Mouse (Mus musculus) forebrain, embryonic 14.5 days (tissue): ENCODE results near the gene Cnksr2. TPM values are rescaled to one million over a fixed set of nuclear protein-coding genes. Genes with fewer than 3 reads are reported as not detected.

Experiments
- ATAC-seq: fragments of 200-750 bp; cut with Nextera tagmentation; 2 replicates; pipeline ENCODE4 v1.8.0; 2017; ENCODE audit warnings: mild to moderate bottlenecking, moderate library complexity
- DNase-seq: peaks from one replicate; pipeline ENCODE4 v3.0.0-alpha.2; 2015; ENCODE audit warnings: low spot score
- H3K27ac ChIP-seq: fragments of 300-500 bp; sonication (generic); 2 replicates; pipeline ENCODE4 v1.5.1; 2014; ENCODE audit warnings: low read depth, mild to moderate bottlenecking, control low read depth, low read length, moderate library complexity
- H3K27me3 ChIP-seq: fragments of 300-500 bp; sonication (generic); replicated peaks from 2 replicates; pipeline ENCODE4 v1.6.1; 2014; ENCODE audit warnings: low read length, control low read depth, mixed read lengths; ENCODE audit not compliant: control insufficient read depth, insufficient read depth
- H3K36me3 ChIP-seq: fragments of 300-500 bp; sonication (generic); 2 replicates; pipeline ENCODE4 v1.6.1; 2014; ENCODE audit warnings: low read length, control low read depth; ENCODE audit not compliant: control insufficient read depth, insufficient read depth
- H3K4me1 ChIP-seq: fragments of 300-500 bp; sonication (generic); 2 replicates; pipeline ENCODE4 v1.6.1; 2014; ENCODE audit warnings: antibody characterized with exemption, low read length, control low read depth; ENCODE audit not compliant: control insufficient read depth, insufficient read depth
- H3K4me2 ChIP-seq: fragments of 300-500 bp; sonication (generic); 2 replicates; pipeline ENCODE4 v1.6.1; 2014; ENCODE audit warnings: mild to moderate bottlenecking, control low read depth, low read length
- H3K4me3 ChIP-seq: fragments of 300-500 bp; sonication (generic); 2 replicates; pipeline ENCODE4 v1.5.1; 2014; ENCODE audit warnings: low read depth, low read length, control low read depth
- H3K9ac ChIP-seq: fragments of 300-500 bp; sonication (generic); 2 replicates; pipeline ENCODE4 v1.6.1; 2014; ENCODE audit warnings: mild to moderate bottlenecking, low read length, control low read depth, moderate library complexity
- H3K9me3 ChIP-seq: fragments of 300-500 bp; sonication (generic); replicated peaks from 2 replicates; pipeline ENCODE4 v1.6.1; 2016; ENCODE audit warnings: low read length, control low read depth, mixed read lengths; ENCODE audit not compliant: control insufficient read depth
- WGBS: fragments of 180-500 bp; shearing (Covaris S2); extraction: QIAGEN DNeasy Blood & Tissue Kit; methylation state at CpG from one replicate; pipeline ENCODE4 v1.1.7; 2014; 5-methylcytosine and 5-hydroxymethylcytosine counted together
- polyA plus RNA-seq: library from polyadenylated mRNA; unstranded; fragments of >200 nt; fragmentation: Nextera tagmentation; extraction: Ambion mirVana; gene quantifications from 2 replicates; pipeline ENCODE4 v1.2.1, GENCODE M21; 2014

The Cnksr2 gene
- 5.6 and 9.2 TPM in 2 replicates for polyA plus RNA-seq

DNA sequence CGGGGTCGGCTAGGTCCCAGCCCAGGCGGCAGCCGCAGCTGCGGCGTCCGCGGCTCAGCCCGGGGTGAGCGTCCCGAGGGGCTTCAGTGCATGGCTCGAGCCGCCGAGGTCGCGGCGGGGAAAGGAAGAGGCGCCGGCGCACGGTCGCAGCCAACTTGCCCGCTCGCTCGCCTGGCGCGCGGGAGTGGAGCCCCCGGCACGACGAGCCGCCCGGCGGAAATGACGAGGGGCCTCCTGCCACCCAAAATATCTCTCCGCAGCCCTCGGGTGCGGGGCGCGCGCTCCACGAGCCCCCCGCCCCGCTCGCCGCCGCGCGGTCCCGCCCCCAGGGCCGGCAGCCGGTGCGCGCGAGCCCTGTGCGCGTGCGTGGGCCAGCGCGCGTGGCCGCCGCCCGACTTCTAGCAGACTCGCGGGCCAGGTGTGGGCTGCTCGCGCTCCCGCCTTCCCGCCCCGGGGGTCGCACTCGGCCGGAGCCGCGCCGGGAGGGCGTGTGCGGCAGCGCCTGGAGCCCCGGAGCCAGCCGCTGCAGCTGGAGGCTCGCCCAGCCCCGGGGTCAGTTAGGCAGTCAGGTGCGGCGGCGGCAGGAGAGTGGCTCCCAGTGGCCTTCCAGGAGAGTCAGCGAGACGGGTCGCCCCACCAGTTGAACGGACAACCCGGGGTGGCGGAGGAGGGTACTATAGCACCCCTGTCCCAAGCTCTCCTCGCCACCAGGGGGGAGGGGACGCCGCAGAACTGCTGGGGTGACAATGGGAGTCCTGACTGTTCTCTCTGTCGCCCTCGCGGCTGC, at the start of gene Cnksr2:
Gene Cnksr2, minus strand, starts transcription at position 238 of the 787 bp plus-strand sequence.
- no peaks in the 10 kb centered on the region for H3K27me3 ChIP-seq
- no peaks in the 10 kb centered on the region for H3K36me3 ChIP-seq
- peak within 1 kb of the TSS; percentile 60 for H3K27ac ChIP-seq
- no peaks in the 10 kb centered on the region for H3K4me1 ChIP-seq
- peak within 1 kb of the TSS; percentile 55 for H3K4me3 ChIP-seq
- H3K9me3 ChIP-seq: no peaks in the 10 kb centered on the region
- peak within 1 kb of the TSS; percentile 54 for H3K4me2 ChIP-seq
- ATAC-seq: peak; percentile 82
- DNase-seq: peak; percentile 55
- H3K9ac ChIP-seq: peak within 1 kb of the TSS; percentile 74
- WGBS: 33% methylated on average over 62 of the region's 99 CpGs

DNA sequence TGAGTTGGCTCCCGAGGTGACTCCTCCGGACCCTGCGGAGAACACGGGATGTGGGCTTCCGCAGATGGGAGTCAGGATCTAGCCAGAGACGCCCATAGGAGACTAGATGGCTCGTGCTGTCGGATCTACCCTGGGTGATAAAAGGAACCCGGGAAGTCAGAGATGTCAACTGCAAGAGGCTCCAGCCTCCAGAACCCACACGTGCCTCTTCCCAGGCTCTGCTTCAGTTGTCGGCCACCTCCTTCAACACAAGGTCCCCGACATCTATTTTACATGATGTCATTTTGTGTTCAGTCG, 698 bp upstream of the Cnksr2 start:
- 44% methylated on average over 13 of the region's 13 CpGs for WGBS
- no peaks in the 10 kb centered on the region for H3K27me3 ChIP-seq
- H3K4me3 ChIP-seq: peak overlapping the region; percentile 55

DNA sequence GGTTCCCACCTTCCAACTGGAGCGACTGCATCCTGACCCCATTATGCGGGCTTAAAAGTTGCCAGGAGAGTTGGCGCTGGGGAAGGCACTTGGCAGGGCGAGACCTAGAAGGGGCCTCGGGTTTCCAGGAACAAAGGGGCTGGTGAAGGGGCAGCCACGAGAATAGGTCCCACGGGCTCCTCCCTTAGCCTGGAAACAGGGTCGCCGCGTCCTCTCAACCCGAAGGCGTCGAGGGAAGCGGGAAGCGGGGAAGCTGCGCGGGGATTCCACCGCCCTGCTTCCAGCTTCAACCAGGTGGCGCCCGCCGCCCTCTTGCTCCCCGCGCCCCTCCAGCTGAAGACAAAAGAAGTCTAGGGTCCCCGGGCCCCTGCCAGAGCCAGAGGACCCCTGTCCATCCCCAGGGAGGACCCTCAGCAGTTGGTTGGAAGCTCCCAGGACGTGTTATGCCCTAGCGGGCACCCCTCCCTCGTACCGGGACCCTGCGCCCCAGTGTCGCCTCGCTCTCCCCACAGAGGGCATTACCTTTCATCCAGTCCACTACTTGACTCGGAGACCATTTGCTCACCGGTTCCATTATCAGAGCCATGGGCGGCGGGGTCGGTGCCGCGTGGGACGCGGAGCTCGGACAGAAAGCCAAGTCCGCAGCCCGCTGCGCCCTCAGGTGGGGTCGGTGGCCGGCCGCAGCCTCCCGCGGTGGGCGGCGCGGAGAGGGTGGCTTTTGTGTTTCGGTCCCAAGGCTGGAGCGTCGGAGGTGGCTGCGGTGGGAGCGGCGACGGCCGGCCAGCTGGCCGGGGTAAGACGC, 638 bp downstream of the Cnksr2 start:
- peak; percentile 52 for DNase-seq
- 27% methylated on average over 60 of the region's 62 CpGs for WGBS
- Histone ChIP-seq H3K9me3 (no peaks in the 10 kb centered on the region), H3K4me3 (peak overlapping the region; percentile 55), H3K27ac (peak overlapping the region; percentile 60), H3K4me2 (peak overlapping the region; percentile 54), H3K9ac (peak overlapping the region; percentile 74), H3K36me3 (no peaks in the 10 kb centered on the region), H3K4me1 (no peaks in the 10 kb centered on the region), H3K27me3 (no peaks in the 10 kb centered on the region)
- ATAC-seq: peak; percentile 66

More for the DNA sequence above, 698 bp upstream of the Cnksr2 start:
- Histone ChIP-seq H3K9me3 (no peaks in the 10 kb centered on the region), H3K4me2 (peak overlapping the region; percentile 54), H3K36me3 (no peaks in the 10 kb centered on the region), H3K4me1 (no peaks in the 10 kb centered on the region), H3K9ac (peak overlapping the region; percentile 74), H3K27ac (no peak overlapping the region)
- peak; percentile 28 for DNase-seq
- no peak for ATAC-seq

DNA sequence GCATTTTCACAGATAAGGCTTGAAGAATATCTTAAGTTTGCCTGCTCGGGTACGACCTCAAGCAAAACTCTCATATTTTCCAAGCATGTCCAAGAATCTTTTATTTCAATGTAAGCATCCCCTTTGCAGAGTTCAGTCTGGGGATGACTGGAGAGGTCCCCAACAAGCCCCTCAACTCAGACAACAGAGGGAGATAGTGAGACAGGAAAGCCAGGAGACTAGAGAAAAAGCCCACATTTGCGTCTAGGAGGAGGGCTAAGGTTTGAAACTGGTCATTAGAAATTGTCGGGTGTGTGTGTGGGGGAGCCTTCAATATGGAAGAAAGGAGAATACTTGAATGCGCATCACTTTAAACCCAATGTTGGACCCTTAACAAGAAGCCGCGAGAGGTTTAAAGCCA, 1.4 kb downstream of the Cnksr2 start:
- DNase-seq (peak; percentile 58), ATAC-seq (peak; percentile 42; the same call in 1 of the 2 replicates)
- no peaks in the 10 kb centered on the region for H3K4me1 ChIP-seq
- H3K27ac ChIP-seq: no peak overlapping the region
- 38% methylated on average over 7 of the region's 7 CpGs for whole genome bisulfite sequencing
- H3K27me3 ChIP-seq: no peaks in the 10 kb centered on the region
- peak overlapping the region; percentile 54 for H3K4me2 ChIP-seq
- no peaks in the 10 kb centered on the region for H3K9me3 ChIP-seq
- H3K9ac ChIP-seq: peak overlapping the region; percentile 74
- H3K4me3 ChIP-seq: peak overlapping the region; percentile 55
- no peaks in the 10 kb centered on the region for H3K36me3 ChIP-seq

DNA sequence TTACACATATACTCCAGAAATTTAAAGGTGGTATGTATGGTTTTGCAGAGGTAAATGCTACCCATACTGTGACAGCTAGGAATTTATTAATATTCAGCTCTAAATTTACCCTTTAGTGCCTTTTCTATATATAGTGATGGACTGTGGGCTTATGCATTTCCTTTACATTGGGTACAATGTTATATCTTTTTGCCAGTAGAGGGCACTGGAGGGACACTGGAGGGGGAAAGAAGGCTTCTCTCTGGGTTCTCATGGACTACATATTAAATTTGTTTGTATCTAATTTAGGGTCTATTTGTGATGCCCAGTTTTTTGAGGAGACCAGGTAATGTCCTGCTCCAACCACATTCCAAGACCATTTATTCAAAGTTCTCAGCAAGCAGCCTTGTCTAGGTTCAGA, 91.4 kb downstream of the Cnksr2 start:
- H3K4me1 ChIP-seq: no peaks in the 10 kb centered on the region
- no peaks in the 10 kb centered on the region for H3K36me3 ChIP-seq
- H3K4me3 ChIP-seq: no peak overlapping the region
- H3K9ac ChIP-seq: no peak overlapping the region
- H3K27ac ChIP-seq: no peak overlapping the region
- no peak for ATAC-seq
- H3K27me3 ChIP-seq: no peaks in the 10 kb centered on the region
- no peaks in the 10 kb centered on the region for H3K9me3 ChIP-seq
- DNase-seq: peak; percentile 43
- H3K4me2 ChIP-seq: no peak overlapping the region

DNA sequence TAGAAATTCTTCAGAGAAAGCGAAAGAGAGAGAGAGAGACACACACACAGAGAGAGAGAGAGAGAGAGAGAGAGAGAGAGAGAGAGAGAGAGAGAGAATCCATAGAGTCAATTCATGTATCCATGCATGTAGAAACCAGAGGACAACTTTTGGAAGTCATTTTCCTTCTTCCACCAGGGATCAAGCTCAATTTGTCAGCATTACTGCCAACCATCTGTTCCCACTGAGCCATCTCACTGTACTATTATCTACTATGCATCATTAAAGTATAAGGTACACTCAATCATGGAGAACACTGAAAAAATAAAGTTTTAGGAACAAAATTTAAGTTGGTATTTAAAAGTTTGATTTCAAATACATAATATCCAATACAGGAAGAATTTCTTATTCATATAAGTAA, 93.8 kb downstream of the Cnksr2 start:
- Histone ChIP-seq H3K4me3 (no peak overlapping the region), H3K9ac (no peak overlapping the region), H3K9me3 (no peaks in the 10 kb centered on the region), H3K27me3 (no peaks in the 10 kb centered on the region), H3K36me3 (no peaks in the 10 kb centered on the region), H3K27ac (no peak overlapping the region), H3K4me2 (no peak overlapping the region), H3K4me1 (no peaks in the 10 kb centered on the region)
- no peak for DNase-seq
- no peak for ATAC-seq
- WGBS: 67% methylated on average over 1 of the region's 1 CpGs

DNA sequence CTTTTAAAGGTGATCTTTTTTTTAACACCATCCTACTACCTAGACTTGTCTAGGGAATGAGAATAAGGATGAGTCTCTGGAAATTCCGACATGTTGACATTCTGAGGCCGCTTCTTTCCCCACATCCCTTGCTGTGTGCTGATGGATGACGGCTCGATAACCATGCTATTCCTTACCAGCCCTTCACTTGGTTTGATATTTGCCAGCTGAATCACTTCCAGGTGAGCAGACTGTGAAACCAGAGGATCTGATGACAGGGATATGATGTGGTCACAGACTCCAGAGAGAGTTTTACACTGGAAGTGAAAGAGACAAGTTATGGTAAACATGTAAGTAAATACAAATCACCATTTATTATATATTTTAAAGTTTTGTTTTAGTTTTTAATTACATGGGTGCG, 98.0 kb downstream of the Cnksr2 start:
- Histone ChIP-seq H3K9me3 (no peaks in the 10 kb centered on the region), H3K4me2 (no peak overlapping the region), H3K4me3 (no peak overlapping the region), H3K36me3 (no peaks in the 10 kb centered on the region), H3K9ac (no peak overlapping the region), H3K27ac (no peak overlapping the region), H3K4me1 (no peaks in the 10 kb centered on the region), H3K27me3 (no peaks in the 10 kb centered on the region)
- WGBS: 77% methylated on average over 5 of the region's 5 CpGs
- DNase-seq (no peak), ATAC-seq (no peak)

DNA sequence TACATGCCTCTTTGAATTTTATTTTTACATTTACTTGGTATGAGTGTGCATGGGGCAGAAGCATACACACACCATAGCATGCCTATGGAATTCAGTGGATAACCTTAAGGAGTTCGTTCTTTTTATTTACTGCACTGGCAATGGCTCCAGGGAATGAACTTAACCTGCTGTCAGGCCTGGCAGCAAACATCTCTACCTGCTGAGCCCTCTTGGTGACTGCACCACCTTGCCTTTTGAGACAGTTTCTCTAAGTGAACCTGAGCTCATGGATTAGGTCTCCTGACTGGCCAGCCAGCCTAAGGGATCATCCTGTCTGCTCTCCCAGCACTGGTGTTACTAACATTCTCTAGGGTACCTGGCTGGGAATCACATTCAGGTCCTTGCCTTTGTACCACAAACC, 106.5 kb downstream of the Cnksr2 start:
- no peak overlapping the region for H3K27ac ChIP-seq
- H3K9me3 ChIP-seq: no peaks in the 10 kb centered on the region
- ATAC-seq (no peak), DNase-seq (no peak)
- H3K4me1 ChIP-seq: no peaks in the 10 kb centered on the region
- H3K4me2 ChIP-seq: no peak overlapping the region
- no peak overlapping the region for H3K4me3 ChIP-seq
- no peaks in the 10 kb centered on the region for H3K36me3 ChIP-seq
- 96% methylated on average over 1 of the region's 1 CpGs for WGBS
- H3K9ac ChIP-seq: no peak overlapping the region
- no peaks in the 10 kb centered on the region for H3K27me3 ChIP-seq

DNA sequence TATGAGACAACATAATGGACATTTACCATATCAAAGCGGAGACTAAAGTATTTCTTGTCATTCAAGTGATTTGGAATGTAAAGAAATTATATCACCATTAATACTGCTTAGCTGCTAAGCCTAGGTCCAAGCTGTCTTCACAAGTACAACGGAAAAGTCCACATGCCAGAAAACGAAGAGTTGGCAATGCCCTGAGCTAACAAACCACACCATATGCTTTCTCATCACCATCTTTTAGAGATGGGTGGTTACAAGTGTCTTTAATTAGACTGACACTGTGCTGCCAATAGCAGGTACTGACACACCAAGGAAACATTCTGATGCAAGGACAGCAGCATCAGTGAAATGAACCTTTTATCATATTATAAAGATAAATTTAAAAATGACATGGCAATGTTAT, 123.0 kb downstream of the Cnksr2 start:
- no peaks in the 10 kb centered on the region for H3K4me1 ChIP-seq
- H3K27me3 ChIP-seq: no peaks in the 10 kb centered on the region
- no peak overlapping the region for H3K27ac ChIP-seq
- no peak overlapping the region for H3K9ac ChIP-seq
- no peak overlapping the region for H3K4me2 ChIP-seq
- ATAC-seq (no peak), DNase-seq (peak; percentile 11)
- no peaks in the 10 kb centered on the region for H3K36me3 ChIP-seq
- 67% methylated on average over 3 of the region's 3 CpGs for WGBS
- no peaks in the 10 kb centered on the region for H3K9me3 ChIP-seq
- H3K4me3 ChIP-seq: no peak overlapping the region
